Mouse (Mus musculus) fat pad, adult 2 months (tissue): ENCODE results near the gene Cish.

Experiments used
- DNase-seq: peaks from one replicate; pipeline ENCODE4 v3.0.0-alpha.2; 2011; ENCODE audit warnings: low read depth, low spot score; ENCODE audit errors: extremely low read depth

The Cish gene

DNA sequence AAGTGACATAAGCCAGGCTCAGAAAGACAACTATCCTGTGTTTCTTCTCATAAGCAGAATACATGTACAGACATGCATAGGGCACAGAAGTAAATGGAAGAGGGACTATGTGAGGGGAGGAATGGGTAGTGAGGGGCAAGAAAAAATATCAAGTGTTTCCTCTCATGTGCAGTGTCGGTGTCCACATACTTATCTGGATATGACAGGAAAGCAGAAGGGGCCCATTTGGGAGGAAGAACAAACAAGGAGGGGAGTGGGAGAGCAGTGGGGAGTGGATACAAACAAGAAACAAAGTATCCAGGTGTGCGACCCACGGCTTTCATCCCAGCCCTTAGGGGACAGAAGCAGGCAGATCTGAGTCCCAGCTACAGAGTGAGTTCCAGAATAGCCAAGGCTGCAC, 18.1 kb downstream of the Cish start:
- no peak for DNase-seq

GRCm38 (mm10) chr9:107315791-107316190, 20.0 kb downstream of the Cish start:
- peak; percentile 82 for DNase-seq

DNA sequence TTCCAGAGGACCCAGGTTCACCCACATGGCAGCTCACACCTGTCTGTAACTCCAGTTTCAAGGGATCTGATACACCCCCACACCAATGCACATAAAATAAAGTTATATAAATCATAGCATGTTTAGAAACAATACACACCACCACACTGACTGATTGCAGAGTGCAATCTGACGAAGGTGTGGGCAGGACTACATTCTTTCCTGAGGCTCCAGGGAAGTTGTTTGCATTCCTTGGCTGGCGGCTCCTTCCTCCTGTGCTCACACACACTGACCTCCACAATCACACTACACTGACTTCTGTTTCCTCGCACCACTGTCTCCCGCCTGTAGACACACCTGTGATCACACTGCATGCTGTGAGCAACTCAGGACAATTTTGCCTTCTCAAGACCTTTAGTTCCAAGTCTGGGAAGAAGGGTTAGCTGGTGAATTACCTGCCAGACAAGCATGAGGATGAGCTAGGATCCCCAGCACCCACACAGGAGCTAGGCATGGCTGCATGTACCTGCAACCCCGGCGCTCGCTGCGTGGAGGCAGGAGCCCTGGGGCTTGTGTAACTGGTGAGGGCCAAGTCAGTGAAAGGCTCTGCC, 26.7 kb downstream of the Cish start:
- DNase-seq = peak; percentile 85

DNA sequence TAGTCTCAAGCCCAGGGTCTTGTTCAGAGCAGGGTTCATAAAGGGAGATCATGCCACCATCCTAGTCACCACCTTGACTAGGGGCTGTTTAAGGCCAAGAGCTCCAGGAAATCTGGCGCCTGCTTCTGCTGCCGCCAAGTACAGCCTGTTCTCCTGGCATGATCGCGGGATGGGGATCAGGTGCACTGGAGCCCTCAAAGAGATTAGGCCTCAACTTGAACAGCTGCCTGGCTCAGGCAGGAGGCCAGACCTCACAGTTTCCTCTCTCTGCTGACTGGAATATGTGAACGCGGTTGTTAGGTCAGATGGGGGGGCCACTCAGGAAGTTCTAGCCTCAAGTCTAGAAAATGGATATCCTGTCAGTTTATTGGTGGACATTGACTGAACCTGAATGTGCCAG, 27.7 kb downstream of the Cish start:
- peak; percentile 93 for DNase-seq

DNA sequence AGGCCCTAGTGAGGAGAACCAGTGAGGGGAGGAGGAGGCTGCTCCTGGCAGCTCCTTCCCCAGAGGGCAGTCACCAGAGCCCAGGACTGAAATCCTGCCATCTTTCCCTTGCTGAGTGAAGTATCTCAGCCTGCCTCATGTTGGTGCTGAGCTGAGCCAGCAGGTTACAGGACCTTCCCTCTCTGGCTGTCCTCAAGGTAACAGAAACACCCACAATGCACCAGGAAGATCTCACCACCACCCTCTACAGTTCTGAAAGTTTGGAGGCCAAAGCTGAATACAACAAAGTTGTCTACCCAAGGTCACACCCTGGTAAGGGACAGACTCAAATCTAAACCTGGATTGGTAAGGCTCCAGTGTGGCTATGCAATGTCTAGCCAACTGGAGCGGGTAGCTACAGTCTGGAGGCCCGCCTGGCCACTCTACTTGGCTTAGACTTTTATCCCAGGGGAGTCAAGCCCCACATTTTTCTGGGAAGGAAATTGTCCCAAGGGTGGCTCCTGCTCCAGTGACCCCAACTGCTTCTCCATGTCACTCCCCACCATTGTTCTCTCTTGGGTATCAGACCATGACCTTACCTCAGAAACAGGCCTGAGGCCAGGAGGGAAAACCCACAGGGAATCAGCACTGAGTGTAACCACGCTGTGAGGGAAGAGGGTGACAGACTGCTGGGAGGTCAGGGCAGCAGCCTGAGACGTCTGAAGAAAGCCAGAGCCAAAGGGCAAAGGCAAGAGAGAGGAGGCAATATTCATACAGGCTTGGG, 29.2 kb downstream of the Cish start:
- DNase-seq = no peak

- peak; percentile 89 for DNase-seq
These were observed 30.1 kb downstream of the Cish start for GRCm38 (mm10) chr9:107325904-107326303.

DNA sequence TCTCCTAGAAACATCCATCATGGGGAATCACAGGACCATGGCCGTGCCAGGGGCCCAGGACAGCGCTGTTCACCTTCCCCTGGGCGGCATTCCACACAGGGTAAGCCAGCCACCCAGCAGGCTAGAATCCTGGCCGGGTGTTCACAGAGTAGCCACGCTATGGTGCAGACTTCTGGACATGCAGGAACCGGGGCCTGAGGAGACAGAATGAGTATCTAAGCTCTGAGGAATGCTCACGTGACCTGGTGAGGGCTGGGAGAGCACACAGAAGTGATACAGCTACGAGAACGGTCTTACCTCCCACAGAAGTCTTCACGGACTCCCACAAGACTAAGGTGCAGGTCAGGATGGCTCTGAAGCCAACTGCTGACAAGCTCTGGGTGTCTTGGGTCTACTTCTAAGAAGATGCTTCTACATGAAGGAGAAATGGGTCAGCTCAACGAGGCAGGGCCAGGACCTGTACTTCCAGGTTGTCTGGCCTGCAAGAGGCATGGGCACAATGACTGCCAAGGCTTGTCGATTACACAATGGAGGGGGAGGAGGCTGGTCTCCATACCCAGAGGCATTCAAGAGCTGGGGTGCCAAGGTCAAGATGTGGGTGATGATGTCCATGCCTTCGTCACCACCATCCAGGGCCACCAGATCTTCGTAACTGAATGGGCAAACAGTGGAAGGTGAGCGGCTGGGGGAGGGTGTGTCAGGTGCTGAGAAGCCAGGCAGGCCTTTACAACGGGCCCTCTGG, 32.2 kb downstream of the Cish start:
- DNase-seq = no peak

DNA sequence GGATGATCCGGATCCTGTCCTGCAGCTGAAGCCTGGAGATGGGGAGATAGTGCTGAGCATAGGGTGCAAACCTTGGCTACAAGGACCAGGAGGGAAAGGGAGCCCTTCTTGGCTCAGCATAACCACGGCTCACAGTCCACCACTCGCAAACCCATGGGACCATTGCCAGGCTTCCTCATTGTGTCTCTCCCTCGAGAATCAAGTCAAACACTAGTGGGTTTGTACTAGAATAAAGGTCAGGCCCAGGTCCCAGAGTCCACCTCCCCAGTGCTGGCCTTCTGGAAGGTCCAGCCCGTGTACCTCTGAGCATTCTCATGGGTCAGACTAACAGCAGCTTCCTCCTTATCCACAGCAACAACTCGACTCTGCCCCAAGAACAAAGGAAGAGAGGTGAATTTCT, 35.0 kb downstream of the Cish start:
- DNase-seq = no peak

- DNase-seq = no peak
These were observed 37.9 kb downstream of the Cish start for GRCm38 (mm10) chr9:107333686-107334085.

DNA sequence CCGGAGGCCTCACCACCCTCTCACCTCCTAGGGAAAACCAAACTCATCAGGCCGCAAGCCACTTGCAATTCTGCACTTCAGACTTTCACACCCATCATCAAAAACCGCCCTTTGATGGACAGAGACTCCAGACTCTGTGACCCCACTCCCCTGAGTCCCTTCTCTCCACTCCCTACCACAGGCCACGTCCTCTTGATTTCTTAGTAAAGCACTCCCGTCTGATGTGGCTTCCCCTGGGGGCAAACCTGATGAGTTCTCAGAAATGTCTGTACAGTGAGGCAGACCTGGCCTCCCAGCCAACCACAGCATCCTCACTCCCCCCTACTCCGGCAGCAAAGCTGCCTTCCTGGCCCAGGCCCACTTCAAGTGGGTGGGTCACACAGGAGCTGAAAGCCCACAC, 38.5 kb downstream of the Cish start:
- DNase-seq = no peak

- DNase-seq = no peak
These were observed 39.2 kb downstream of the Cish start for GRCm38 (mm10) chr9:107335046-107335445.

GRCm38 (mm10) chr9:107335909-107336308, 40.1 kb downstream of the Cish start:
- no peak for DNase-seq

DNA sequence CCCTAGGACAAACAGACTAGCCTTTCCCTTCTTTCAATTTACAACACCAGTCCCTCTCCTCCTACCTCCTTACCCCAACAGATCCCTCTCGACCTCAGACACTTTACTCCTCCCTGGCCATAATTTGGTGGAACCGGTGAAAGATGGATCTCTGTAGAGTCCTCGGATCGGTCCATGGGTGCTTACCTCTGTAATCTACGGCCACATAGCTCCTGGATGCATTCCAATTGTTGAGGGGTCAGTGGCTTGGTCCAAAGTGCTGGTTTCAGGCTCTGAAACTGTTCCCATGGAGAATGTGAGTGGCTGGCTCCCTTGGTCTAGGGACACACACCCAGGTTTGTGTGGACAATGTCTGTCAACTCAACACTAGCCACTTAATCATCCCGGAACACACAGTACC, 40.6 kb downstream of the Cish start:
- DNase-seq = no peak

DNA sequence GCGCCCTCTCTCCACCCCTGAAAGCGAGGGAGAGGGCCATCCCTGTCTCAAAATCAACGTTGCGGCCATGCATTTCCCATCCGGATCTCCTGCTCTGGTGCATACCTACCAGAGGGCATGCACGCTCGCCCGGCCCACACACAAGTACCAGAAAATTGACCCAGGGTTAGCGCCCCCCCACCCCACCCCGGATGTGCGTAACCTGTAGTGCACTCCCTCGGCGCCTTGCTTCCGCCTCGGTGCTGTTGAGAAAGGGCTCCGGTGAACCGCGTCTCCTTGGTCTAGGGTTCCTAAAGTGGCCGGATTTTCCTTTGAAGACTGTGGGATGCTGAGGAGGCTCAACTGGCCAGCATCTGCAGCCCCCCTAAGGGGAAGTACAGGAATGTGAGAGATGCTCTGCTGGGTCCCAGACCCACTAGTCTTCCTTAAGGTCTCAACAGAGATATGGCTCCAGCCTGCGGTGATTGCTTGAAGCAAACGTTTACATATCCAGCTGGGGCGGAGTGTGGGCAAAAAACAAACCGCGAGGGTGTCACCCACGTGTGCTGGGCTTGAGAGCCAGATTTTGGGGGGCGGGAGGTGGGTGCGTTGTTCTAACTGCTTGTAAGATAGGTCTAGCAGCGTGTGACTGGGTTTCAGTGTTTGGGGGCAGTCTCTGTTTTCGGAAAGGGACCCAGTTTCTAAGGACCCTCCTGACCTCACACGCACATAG, 42.5 kb downstream of the Cish start, which contains the start of gene Hemk1:
Gene Hemk1, minus strand, starts transcription at position 179 of the 712 bp plus-strand sequence.
- no peak for DNase-seq

- DNase-seq = no peak
These were observed 44.5 kb downstream of the Cish start, which contains the start of gene 6430571L13Rik for GRCm38 (mm10) chr9:107340267-107340859. Gene 6430571L13Rik (plus strand): TSS chr9:107340602.

- no peak for DNase-seq
These were observed 45.3 kb downstream of the Cish start for GRCm38 (mm10) chr9:107340911-107341645.

- no peak for DNase-seq
These were observed 46.4 kb downstream of the Cish start for GRCm38 (mm10) chr9:107342201-107342709.

DNA sequence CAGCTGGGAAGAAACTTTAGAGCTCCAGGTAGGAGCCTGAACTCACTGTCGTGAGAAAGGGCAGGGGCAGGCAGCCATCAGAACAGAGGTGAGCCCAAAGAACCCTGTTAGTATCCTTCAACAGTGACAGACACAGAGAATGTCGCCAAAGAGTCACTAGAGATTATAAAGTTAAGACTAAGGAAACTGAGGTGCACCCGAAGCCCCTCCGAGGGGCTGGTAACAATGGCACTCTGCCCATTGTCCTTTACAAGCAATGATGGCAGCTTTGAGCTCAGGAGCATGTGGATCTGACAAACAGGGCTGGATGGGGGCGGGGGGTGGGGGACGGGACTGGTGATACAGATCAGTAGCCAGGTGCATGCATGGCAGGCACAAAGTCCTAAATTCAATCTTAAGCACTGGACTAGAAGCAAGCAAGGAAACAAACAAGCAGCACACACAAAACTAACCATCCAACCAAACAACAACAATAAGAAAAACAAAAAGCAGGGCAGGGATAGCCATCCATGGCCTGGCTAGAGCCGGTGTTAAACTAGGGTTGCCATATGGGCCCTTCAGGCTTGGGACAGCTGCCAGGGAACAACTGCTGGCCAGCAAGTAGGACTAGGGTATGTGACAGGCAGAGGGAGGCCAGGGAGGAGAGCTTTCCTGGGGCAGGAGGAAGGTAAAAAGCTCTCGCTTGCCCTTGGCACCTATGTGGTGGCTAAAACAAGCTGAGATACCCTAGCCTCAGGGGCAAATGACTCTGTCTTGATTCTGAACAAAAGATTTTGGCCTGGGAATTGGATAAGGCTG, 47.5 kb downstream of the Cish start:
- DNase-seq = no peak

- DNase-seq = no peak
These were observed 48.2 kb downstream of the Cish start for GRCm38 (mm10) chr9:107344027-107344426.
